Mouse (Mus musculus) brain, embryonic 18.5 days (tissue): ENCODE results near the gene Tagln2.

Experiments
- DNase-seq: peaks from one replicate; pipeline ENCODE4 v3.0.0-alpha.2; 2012; ENCODE audit warnings: low read depth, low spot score

Tagln2 gene

GRCm38 (mm10) chr1:172526380-172527081 lies 26.7 kb downstream of the Tagln2 start:
- DNase-seq, result no peak

- DNase-seq, result no peak
Measured at GRCm38 (mm10) chr1:172527431-172527830, 27.6 kb downstream of the Tagln2 start.

DNA sequence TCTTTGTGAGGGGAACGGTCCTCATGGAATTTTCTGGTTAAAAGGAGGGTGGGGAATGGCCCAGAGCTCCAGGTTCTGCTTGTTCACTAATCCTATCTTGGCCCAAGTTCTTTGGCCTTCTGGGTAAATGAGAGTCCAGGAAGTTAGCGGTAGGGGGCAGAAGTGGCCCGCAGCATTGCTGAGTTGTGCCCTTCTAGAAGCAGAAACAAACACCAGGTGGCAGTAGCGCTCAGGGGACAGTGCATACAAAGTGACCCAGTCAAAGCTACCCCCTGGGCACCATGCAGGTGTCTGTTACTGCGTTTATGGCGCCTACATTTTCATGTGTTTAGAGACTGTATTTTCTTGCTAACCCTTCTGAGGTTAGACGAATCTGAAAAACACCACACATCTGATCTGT lies 28.9 kb downstream of the Tagln2 start:
- no peak for DNase-seq

- no peak for DNase-seq
Measured at GRCm38 (mm10) chr1:172530544-172531220, 30.8 kb downstream of the Tagln2 start.

DNA sequence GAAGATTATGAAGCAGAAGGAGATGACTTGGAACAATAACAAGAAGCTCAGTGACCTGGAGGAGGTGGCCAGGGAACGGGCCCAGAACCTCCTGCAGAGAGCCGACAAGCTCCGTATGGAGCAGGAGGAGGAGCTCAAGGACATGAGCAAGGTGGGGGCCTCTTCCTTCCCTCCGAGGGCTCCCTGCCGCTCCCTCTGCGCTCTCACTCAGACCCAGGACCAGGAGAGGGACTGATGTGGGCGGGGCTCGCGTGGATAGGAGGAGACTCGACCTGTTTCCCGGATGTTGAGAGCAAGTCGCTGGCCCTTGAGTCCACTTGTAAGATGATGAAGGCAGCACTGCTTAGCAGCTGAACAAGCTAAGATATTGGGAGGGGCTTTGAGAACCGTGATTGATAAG lies 32.7 kb downstream of the Tagln2 start:
- DNase-seq, result no peak

DNA sequence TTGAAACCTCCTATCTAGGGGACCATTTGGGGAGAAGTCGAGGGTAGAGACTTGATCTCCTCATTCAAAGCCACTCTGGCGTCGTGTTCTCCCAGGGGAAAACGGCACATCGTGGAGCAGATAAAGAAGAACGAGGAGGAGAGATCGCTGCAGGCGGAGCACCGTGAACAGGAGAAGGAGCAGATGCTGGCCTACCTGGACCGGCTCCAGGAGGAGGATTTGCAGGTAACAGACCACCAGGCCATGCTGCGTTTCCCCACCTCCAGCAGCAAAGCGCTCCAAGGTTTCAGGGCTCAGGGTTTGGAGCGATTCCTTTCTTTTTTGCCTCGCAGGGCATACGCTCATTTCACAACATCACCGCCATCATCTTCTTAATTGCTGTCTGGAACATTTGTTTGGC lies 35.3 kb downstream of the Tagln2 start:
- DNase-seq, result no peak

DNA sequence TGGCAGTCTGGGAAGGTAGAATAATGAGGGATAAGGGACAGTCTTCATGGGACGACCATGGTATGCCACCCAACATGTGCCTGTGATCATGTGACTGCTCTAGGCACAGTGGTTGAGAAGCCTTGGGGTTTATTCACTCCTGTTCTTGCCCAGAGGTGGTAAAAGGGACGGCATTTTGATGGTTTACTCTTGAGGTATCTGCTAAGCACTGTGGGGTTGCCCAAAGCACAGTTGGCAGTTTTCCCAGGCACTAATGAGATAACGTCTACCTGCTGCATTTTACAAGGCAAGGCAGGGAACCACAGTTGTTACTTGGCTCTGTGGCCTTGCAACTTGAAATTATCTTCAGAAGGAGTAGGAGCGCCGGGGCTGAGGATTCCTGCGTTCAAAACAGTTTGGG lies 40.0 kb downstream of the Tagln2 start:
- DNase-seq, result no peak

GRCm38 (mm10) chr1:172540283-172540820 lies 40.5 kb downstream of the Tagln2 start:
- no peak for DNase-seq

GRCm38 (mm10) chr1:172546062-172546461 lies 46.2 kb downstream of the Tagln2 start:
- DNase-seq, result no peak

GRCm38 (mm10) chr1:172548501-172548900 lies 48.7 kb downstream of the Tagln2 start:
- no peak for DNase-seq

DNA sequence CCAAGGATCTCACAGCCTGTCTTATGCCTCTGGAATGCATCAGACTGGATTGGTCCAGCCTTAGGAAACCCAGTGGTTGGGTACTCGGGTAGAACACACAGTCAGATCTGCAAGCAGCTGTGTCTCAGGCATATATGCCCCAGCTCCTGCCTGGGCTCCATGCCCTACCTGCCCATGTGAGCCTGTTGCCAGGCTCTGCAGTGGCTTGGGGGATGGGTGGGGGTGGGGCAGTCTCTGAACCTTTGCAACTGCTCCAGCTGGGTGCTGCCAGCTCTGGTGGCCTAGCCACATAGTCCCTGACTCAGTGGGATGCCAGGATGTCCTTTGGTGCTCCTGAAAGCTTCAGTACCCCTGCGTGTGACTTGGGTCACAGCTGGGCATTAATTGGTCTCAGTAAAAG lies 49.5 kb downstream of the Tagln2 start:
- no peak for DNase-seq

- no peak for DNase-seq
Measured at GRCm38 (mm10) chr1:172549717-172550116, 49.9 kb downstream of the Tagln2 start.

DNA sequence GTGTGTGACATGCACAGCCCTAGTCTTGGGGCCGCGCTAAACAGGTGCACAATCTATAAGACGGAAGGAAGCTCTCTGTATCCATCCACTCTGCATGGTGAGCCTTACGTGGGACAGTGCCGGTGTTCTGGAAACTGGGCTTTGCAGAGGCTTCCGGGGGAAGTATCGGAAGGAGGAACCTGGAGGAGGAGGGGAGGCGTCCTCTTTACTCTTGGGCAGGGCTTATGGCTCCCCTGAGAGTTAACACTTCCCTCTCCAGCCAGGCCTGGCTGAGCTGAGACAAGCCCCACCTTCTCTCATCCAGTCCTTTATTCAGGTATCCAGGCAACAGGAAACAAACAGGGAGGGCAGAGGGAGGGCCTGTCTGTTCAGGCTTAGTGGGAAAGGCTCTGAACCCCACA lies 50.7 kb downstream of the Tagln2 start:
- DNase-seq, result no peak

DNA sequence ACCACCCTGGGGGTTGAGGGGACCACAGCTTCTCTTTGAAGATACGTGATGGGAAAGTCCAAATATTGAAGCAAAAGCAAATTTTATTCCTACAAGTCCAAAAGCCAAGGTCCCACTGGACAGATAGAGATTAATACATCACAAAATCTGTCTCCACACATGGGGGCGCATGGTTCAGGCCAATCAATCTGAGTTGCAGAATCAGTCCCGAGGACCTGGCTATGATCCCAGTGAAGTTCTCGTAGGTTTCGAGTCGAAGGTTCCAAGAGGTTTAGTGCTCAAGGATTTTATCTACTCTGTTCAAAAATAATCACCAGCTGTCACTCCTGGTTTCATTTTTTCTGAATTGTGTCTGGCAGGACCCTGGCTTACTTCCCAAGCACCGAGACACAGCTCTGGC lies 51.2 kb downstream of the Tagln2 start:
- DNase-seq, result no peak

- no peak for DNase-seq
Measured at GRCm38 (mm10) chr1:172552623-172553022, 52.8 kb downstream of the Tagln2 start.

DNA sequence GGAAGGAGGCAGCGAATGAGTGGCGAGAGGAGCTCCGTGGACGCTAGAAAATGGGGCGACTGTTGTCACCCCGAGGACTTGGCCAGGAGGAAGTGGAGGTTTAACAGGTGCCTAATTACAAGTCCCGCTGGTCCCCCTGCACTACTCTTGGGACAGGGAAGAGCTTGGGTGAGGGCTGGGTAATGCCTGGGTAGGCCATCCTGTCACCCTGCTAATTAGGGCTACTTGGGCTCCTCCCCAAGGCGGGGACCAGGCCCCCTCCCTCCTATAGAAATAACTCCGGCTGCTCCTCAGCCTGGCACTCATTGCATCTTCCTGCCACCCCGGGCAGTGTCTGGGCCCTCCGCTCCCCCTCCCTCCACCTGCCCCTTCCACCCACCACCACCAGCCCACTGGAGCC lies 55.8 kb downstream of the Tagln2 start, which contains the start of gene Vsig8:
Vsig8 (plus strand) TSS at position 301 of the 400 bp plus-strand sequence.
- no peak for DNase-seq
